25 mouse cellular contexts compared by ENCODE assay signal in genomic region chr12:71962616-71963015, GRCm38 (mm10).
DNase-seq lines count a peak whose midpoint lies in the region; ATAC-seq and TF ChIP-seq lines count a peak whose summit lies in the region.
"Had no signal": no experiment of that assay in that cellular context is flagged by ENCODE, and none has a peak within 500 bp of the region (broad histone marks: within the 10 kb centered on the region; RNA-seq: fewer than 3 reads in every experiment).

No protein-coding gene starts in this region.

- H3K27ac ChIP-seq in kidney, postnatal 0 days = no peak overlapping the region
- H3K27ac ChIP-seq in kidney, embryonic 15.5 days = no peak overlapping the region
- H3K27ac ChIP-seq in hindbrain, embryonic 14.5 days = no peak overlapping the region
- H3K27ac ChIP-seq: forebrain, embryonic 10.5 days; forebrain, embryonic 13.5 days; heart, embryonic 15.5 days; hindbrain, embryonic 10.5 days; hindbrain, embryonic 13.5 days; hindbrain, postnatal 0 days had no signal

- no peak for TF ChIP-seq CTCF in kidney, postnatal 0 days (IDR thresholded peaks at IDR 0.05; ENCODE audit: low read depth)

- peak; percentile 6 for DNase-seq in kidney, postnatal 0 days (ENCODE audit: low spot score)
- DNase-seq in adrenal gland, adult 2 months = peak; percentile 72
- peak; percentile 61 for DNase-seq in adrenal gland, adult 8-10 months
- DNase-seq in adrenal gland, postnatal 25 days = peak; percentile 5
- no peak for DNase-seq in hindbrain, embryonic 14.5 days (ENCODE audit: low spot score)
- no peak for DNase-seq in right cerebral cortex, adult 2 months (ENCODE audit: low spot score in 2 of 2)
- DNase-seq: cerebellum, adult 18-20 months; cerebellum, adult 9-10 months; cerebellum, postnatal 14 days; gastrocnemius, postnatal 10 days; gastrocnemius, postnatal 36 days; heart, postnatal 10 days; heart, postnatal 36 days had no signal

- ATAC-seq in kidney, postnatal 0 days (replicated peaks; ENCODE audit: low FRiP score, low read depth) = no peak
- no peak for ATAC-seq in kidney, embryonic 15.5 days (replicated peaks; ENCODE audit: low FRiP score)
- no peak for ATAC-seq in hindbrain, embryonic 14.5 days (ENCODE audit: low FRiP score)
- ATAC-seq: CD4-positive, CD25-positive, alpha-beta regulatory T cell, adult 4 months; forebrain, embryonic 13.5 days; forebrain, embryonic 16.5 days; hindbrain, postnatal 0 days; inflammation-experienced regulatory T-cells, adult 6 months; intestine, embryonic 16.5 days had no signal

- no peaks in the 10 kb centered on the region for H3K4me1 ChIP-seq in kidney, postnatal 0 days (replicated peaks; ENCODE audit: insufficient read depth, low read length)
- no peaks in the 10 kb centered on the region for H3K4me1 ChIP-seq in kidney, embryonic 15.5 days
- H3K4me1 ChIP-seq in hindbrain, embryonic 14.5 days (replicated peaks; ENCODE audit: control insufficient read depth, insufficient read depth, low read length) = peaks cover 8% of the 10 kb centered on the region

- H3K9ac ChIP-seq in kidney, postnatal 0 days (ENCODE audit: low read depth, low read length) = no peak overlapping the region
- no peak overlapping the region for H3K9ac ChIP-seq in kidney, embryonic 15.5 days
- no peak overlapping the region for H3K9ac ChIP-seq in hindbrain, embryonic 14.5 days
- H3K9ac ChIP-seq: forebrain, embryonic 13.5 days; heart, embryonic 12.5 days; heart, embryonic 15.5 days; hindbrain, embryonic 13.5 days had no signal

- 76% methylated on average over 4 of the region's 4 CpGs for WGBS in kidney, postnatal 0 days
- 76% methylated on average over 4 of the region's 4 CpGs for WGBS in kidney, embryonic 15.5 days
- WGBS in hindbrain, embryonic 14.5 days = 66% methylated on average over 4 of the region's 4 CpGs

- no peaks in the 10 kb centered on the region for H3K36me3 ChIP-seq in kidney, postnatal 0 days (ENCODE audit: insufficient read depth, low read length)
- peaks cover 26% of the 10 kb centered on the region for H3K36me3 ChIP-seq in kidney, embryonic 15.5 days
- H3K36me3 ChIP-seq in hindbrain, embryonic 14.5 days (replicated peaks; ENCODE audit: control insufficient read depth, insufficient read depth) = peaks cover 48% of the 10 kb centered on the region

- no peaks in the 10 kb centered on the region for H3K27me3 ChIP-seq in kidney, postnatal 0 days (ENCODE audit: insufficient read depth, low read length)
- H3K27me3 ChIP-seq in kidney, embryonic 15.5 days = no peaks in the 10 kb centered on the region
- H3K27me3 ChIP-seq in hindbrain, embryonic 14.5 days (ENCODE audit: control insufficient read depth, insufficient read depth, low read length) = no peaks in the 10 kb centered on the region
- H3K27me3 ChIP-seq: forebrain, embryonic 13.5 days; heart, embryonic 12.5 days; heart, embryonic 15.5 days; hindbrain, embryonic 13.5 days had no signal

- H3K4me3 ChIP-seq in kidney, postnatal 0 days (replicated peaks; ENCODE audit: low read depth, low read length) = no peak overlapping the region
- no peak overlapping the region for H3K4me3 ChIP-seq in kidney, embryonic 15.5 days (replicated peaks)
- H3K4me3 ChIP-seq in hindbrain, embryonic 14.5 days (replicated peaks; ENCODE audit: low read length) = no peak overlapping the region
- H3K4me3 ChIP-seq: forebrain, embryonic 10.5 days; forebrain, embryonic 13.5 days; heart, embryonic 12.5 days; heart, embryonic 15.5 days; hindbrain, embryonic 10.5 days; hindbrain, embryonic 13.5 days had no signal

- H3K9me3 ChIP-seq in kidney, postnatal 0 days (replicated peaks; ENCODE audit: low read length) = no peaks in the 10 kb centered on the region
- H3K9me3 ChIP-seq in kidney, embryonic 15.5 days (replicated peaks) = no peaks in the 10 kb centered on the region
- no peaks in the 10 kb centered on the region for H3K9me3 ChIP-seq in hindbrain, embryonic 14.5 days (ENCODE audit: control insufficient read depth, low read length)
- H3K9me3 ChIP-seq: forebrain, embryonic 10.5 days; forebrain, embryonic 13.5 days; heart, embryonic 12.5 days; heart, embryonic 15.5 days; hindbrain, embryonic 10.5 days; hindbrain, embryonic 13.5 days had no signal

- H3K4me2 ChIP-seq in kidney, postnatal 0 days (ENCODE audit: low read length) = no peak overlapping the region
- H3K4me2 ChIP-seq in kidney, embryonic 15.5 days = no peak overlapping the region
- no peak overlapping the region for H3K4me2 ChIP-seq in hindbrain, embryonic 14.5 days (replicated peaks)
- H3K4me2 ChIP-seq: forebrain, embryonic 13.5 days; heart, embryonic 12.5 days; heart, embryonic 15.5 days; hindbrain, embryonic 13.5 days had no signal

Comparison
In these comparisons a context has a peak if more than half of its experiments do, and no peak if none do; other contexts are left out.
1. DNase-seq: peak in kidney, postnatal 0 days (single experiment), adrenal gland, adult 2 months (single experiment), adrenal gland, adult 8-10 months (single experiment) and adrenal gland, postnatal 25 days (single experiment); none in hindbrain, embryonic 14.5 days (single experiment) and right cerebral cortex, adult 2 months (0 of 2).